Mouse (Mus musculus): Measurements from ENCODE around the gene Trmt13.
A peak's percentile ranks its signal among the peaks of the same experiment; 100 is the strongest.
"Not testable (repeated sequence)": the region's sequence is repeated elsewhere in the genome, so short reads cannot be mapped to it uniquely, and the experiment has no call there.

Trmt13 gene

GRCm38 (mm10) chr3:116614295-116614892, at the start of gene Trmt13:
Gene Trmt13, minus strand, starts transcription at chr3:116614587.
- no peak for DNase-seq (ENCODE audit: extremely low spot score)

- DNase-seq (ENCODE audit: extremely low spot score), result peak; percentile 98
These were observed 48.1 kb upstream of the Trmt13 start, which contains the start of gene Mfsd14a for GRCm38 (mm10) chr3:116662463-116662863. Gene Mfsd14a, minus strand, starts transcription at chr3:116662677.

- no peak for DNase-seq (ENCODE audit: extremely low spot score)
These were observed 47.6 kb upstream of the Trmt13 start for GRCm38 (mm10) chr3:116661870-116662414.

GRCm38 (mm10) chr3:116661288-116661869, 47.0 kb upstream of the Trmt13 start:
- DNase-seq (ENCODE audit: extremely low spot score), result no peak

GRCm38 (mm10) chr3:116659856-116660430, 45.6 kb upstream of the Trmt13 start:
- no peak for DNase-seq (ENCODE audit: extremely low spot score)

GRCm38 (mm10) chr3:116658928-116659565, 44.7 kb upstream of the Trmt13 start:
- no peak for DNase-seq (ENCODE audit: extremely low spot score)

GRCm38 (mm10) chr3:116656184-116656965, 42.0 kb upstream of the Trmt13 start:
- no peak for DNase-seq (ENCODE audit: extremely low spot score)

- DNase-seq (ENCODE audit: extremely low spot score), result not testable (repeated sequence)
These were observed 39.7 kb upstream of the Trmt13 start for GRCm38 (mm10) chr3:116654051-116654450.

- no peak for DNase-seq (ENCODE audit: extremely low spot score)
These were observed 39.0 kb upstream of the Trmt13 start for GRCm38 (mm10) chr3:116653278-116653945.

- DNase-seq (ENCODE audit: extremely low spot score), result no peak
These were observed 37.7 kb upstream of the Trmt13 start for GRCm38 (mm10) chr3:116652033-116652446.

GRCm38 (mm10) chr3:116650698-116651097, 36.3 kb upstream of the Trmt13 start:
- no peak for DNase-seq (ENCODE audit: extremely low spot score)

- DNase-seq (ENCODE audit: extremely low spot score), result no peak
These were observed 34.4 kb upstream of the Trmt13 start for GRCm38 (mm10) chr3:116648805-116649204.

GRCm38 (mm10) chr3:116646387-116646786, 32.0 kb upstream of the Trmt13 start:
- DNase-seq (ENCODE audit: extremely low spot score), result no peak

GRCm38 (mm10) chr3:116642373-116642772, 28.0 kb upstream of the Trmt13 start:
- no peak for DNase-seq (ENCODE audit: extremely low spot score)

- DNase-seq (ENCODE audit: extremely low spot score), result no peak
These were observed 27.5 kb upstream of the Trmt13 start for GRCm38 (mm10) chr3:116641811-116642371.

GRCm38 (mm10) chr3:116640024-116640423, 25.6 kb upstream of the Trmt13 start:
- DNase-seq (ENCODE audit: extremely low spot score), result no peak

- no peak for DNase-seq (ENCODE audit: extremely low spot score)
These were observed 24.2 kb upstream of the Trmt13 start for GRCm38 (mm10) chr3:116638572-116638971.

GRCm38 (mm10) chr3:116637693-116638476, 23.5 kb upstream of the Trmt13 start:
- DNase-seq (ENCODE audit: extremely low spot score), result no peak

GRCm38 (mm10) chr3:116635799-116636198, 21.4 kb upstream of the Trmt13 start:
- no peak for DNase-seq (ENCODE audit: extremely low spot score)

GRCm38 (mm10) chr3:116634853-116635252, 20.5 kb upstream of the Trmt13 start:
- no peak for DNase-seq (ENCODE audit: extremely low spot score)

Data from embryo, embryonic 9.5 days (tissue).